Mouse (Mus musculus) midbrain, embryonic 13.5 days (tissue): ENCODE results near the gene Zscan10. TPM values are rescaled to one million over a fixed set of nuclear protein-coding genes. Genes with fewer than 3 reads are reported as not detected.
A peak's percentile ranks its signal among the peaks of the same experiment; 100 is the strongest.

Experiments used
- ATAC-seq: fragments of 200-750 bp; cut with Nextera tagmentation; 2 replicates; pipeline ENCODE4 v1.8.0; 2017; ENCODE audit warnings: mild to moderate bottlenecking, moderate TSS enrichment, moderate library complexity
- H3K27ac ChIP-seq: fragments of 300-500 bp; sonication (generic); 2 replicates; pipeline ENCODE4 v1.5.1; 2015; ENCODE audit warnings: inconsistent platforms, mild to moderate bottlenecking, moderate library complexity
- H3K27me3 ChIP-seq: fragments of 300-500 bp; sonication (generic); 2 replicates; pipeline ENCODE4 v1.6.1; 2015; ENCODE audit warnings: mild to moderate bottlenecking, inconsistent platforms
- H3K36me3 ChIP-seq: fragments of 300-500 bp; sonication (generic); 2 replicates; pipeline ENCODE4 v1.6.1; 2015; ENCODE audit warnings: mild to moderate bottlenecking, inconsistent platforms
- H3K4me1 ChIP-seq: fragments of 300-500 bp; sonication (generic); replicated peaks from 2 replicates; pipeline ENCODE4 v1.6.1; 2015; ENCODE audit warnings: inconsistent platforms
- H3K4me2 ChIP-seq: fragments of 300-500 bp; sonication (generic); replicated peaks from 2 replicates; pipeline ENCODE4 v1.6.1; 2015; ENCODE audit warnings: moderate library complexity, mild to moderate bottlenecking, inconsistent platforms
- H3K4me3 ChIP-seq: fragments of 300-500 bp; sonication (generic); replicated peaks from 2 replicates; pipeline ENCODE4 v1.5.1; 2015; ENCODE audit warnings: mild to moderate bottlenecking, inconsistent platforms
- H3K9ac ChIP-seq: fragments of 300-500 bp; sonication (generic); replicated peaks from 2 replicates; pipeline ENCODE4 v1.6.1; 2015; ENCODE audit warnings: mild to moderate bottlenecking, inconsistent platforms
- H3K9me3 ChIP-seq: fragments of 300-500 bp; sonication (generic); 2 replicates; pipeline ENCODE4 v1.6.1; 2016; ENCODE audit warnings: mild to moderate bottlenecking, inconsistent platforms
- WGBS: fragments of 180-500 bp; shearing (Covaris S2); methylation state at CpG from one replicate; pipeline ENCODE4 v1.1.7; 2015; 5-methylcytosine and 5-hydroxymethylcytosine counted together
- polyA plus RNA-seq: library from polyadenylated mRNA; unstranded; fragments of >200 nt; fragmentation: Nextera tagmentation; extraction: Ambion mirVana; gene quantifications from 2 replicates; pipeline ENCODE4 v1.2.1, GENCODE M21; 2015

Gene Zscan10
- polyA plus RNA-seq, 1 experiment from 2014 or later = not detected

DNA sequence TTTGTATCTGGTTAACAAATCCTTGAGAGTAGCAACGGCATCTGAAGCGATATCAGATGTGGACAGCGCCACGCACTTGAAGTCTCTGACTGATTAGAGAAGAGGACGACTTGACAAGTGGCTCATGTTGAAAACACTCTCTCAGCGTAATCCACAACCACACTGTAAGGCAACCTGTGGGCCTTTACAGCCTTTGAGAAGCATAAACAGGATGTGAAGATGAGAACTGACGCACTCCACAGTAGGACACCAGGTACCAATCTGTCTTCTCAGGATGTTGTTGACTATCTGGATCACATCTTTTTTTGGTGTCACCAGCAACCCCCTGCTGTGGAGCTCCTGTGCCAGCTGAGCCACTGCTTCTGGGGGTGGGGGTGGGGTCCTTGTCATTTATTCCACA, 19.7 kb downstream of the Zscan10 start:
- Histone ChIP-seq H3K27ac (no peak overlapping the region), H3K27me3 (0 out of 2 replicates have a peak, but pooled peaks cover 6% of the 10 kb centered on the region), H3K9me3 (no peaks in the 10 kb centered on the region), H3K9ac (no peak overlapping the region), H3K4me1 (no peaks in the 10 kb centered on the region), H3K36me3 (no peaks in the 10 kb centered on the region), H3K4me2 (no peak overlapping the region), H3K4me3 (no peak overlapping the region)
- ATAC-seq = no peak
- WGBS = 87% methylated on average over 7 of the region's 7 CpGs

DNA sequence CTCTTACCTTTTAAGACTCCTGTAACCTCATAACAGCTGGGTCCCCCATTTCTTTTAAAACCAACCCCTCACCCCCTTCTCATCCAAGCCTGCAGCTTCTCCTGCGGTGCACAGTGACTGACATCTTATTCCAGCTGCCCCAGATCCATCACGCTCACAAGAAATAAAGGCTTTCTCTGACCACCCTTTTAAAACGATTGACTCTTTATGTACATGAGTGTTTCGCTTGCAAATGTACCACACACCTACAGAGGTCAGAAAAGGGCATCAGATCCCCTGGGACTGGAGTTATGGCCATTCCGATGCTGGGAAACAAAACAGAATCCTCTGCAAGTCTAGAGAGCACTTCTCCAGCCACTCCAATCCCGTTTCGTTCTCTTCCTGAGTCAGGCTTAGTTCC, 27.2 kb downstream of the Zscan10 start:
- H3K9me3 ChIP-seq = no peaks in the 10 kb centered on the region
- ATAC-seq = no peak
- peaks cover 6% of the 10 kb centered on the region for H3K4me1 ChIP-seq
- no peaks in the 10 kb centered on the region for H3K36me3 ChIP-seq
- 36% methylated on average over 7 of the region's 7 CpGs for whole genome bisulfite sequencing
- H3K9ac ChIP-seq = no peak overlapping the region
- H3K4me2 ChIP-seq = no peak overlapping the region
- H3K4me3 ChIP-seq = no peak overlapping the region
- no peak overlapping the region for H3K27ac ChIP-seq
- no peaks in the 10 kb centered on the region for H3K27me3 ChIP-seq

DNA sequence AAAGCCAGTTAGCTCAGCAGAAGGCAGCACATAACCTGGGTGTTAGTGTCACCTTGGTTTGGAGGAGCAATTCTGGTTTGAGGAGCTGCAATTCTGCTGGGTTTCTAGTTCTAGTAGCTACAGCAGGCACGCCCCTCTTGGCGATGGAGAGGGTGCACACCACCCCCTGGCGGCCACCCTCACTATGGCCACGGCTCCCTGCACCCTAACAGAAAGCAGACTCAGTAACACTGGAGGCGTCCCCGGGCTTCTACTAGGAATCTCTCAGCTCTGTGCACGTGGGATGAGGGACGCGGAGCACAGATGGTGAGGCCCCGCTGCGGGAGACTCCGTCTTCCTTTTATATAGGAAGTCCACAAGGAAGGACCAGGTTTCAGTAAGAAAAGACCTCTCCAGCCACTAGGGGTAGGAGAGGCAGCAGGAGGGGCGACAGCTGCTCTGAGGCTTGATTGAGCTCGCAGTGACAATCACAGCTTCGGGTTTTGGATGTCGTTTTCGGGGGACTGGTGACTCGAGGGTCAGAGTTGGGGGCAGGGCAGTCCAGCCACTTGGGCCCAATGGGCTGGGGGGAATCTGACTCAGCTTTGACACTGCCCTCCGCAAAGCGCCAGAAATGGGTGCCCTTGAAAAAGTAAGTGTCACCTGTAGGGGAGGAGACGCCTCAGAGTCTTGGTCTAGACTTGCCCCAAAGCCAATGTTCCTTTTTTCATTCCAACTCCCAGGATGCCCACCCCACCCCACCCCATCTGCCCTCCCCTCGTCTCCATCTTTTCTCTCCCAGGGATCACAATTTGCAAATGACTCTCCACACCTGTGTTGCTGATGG, 29.8 kb downstream of the Zscan10 start:
- Histone ChIP-seq H3K27me3 (no peaks in the 10 kb centered on the region), H3K36me3 (no peaks in the 10 kb centered on the region), H3K4me2 (peak overlapping the region; percentile 42), H3K27ac (no peak overlapping the region), H3K4me3 (peak overlapping the region; percentile 11; the same call in 1 of the 2 replicates), H3K9ac (no peak overlapping the region), H3K9me3 (no peaks in the 10 kb centered on the region), H3K4me1 (peaks cover 6% of the 10 kb centered on the region)
- ATAC-seq = peak; percentile 90
- WGBS = 16% methylated on average over 22 of the region's 22 CpGs

DNA sequence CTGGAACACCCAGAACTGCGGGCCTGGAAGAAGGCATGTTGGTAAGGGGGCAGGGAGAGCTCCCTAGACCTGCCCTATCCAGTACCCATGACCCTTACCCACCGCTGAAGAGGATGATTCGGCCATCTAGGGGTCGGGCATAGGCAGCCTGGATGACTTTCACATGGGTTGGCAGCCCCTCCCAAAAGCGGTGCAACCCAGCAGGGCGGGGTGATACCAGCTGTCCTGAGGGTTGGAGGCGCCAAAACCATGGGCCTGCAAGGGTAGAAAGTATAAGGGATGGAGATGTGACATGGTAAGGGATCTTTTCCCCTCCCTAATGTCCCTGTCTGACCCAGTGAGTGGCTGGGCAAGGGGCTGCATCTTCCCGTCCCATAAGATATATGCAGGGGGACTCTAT, 30.6 kb downstream of the Zscan10 start:
- no peaks in the 10 kb centered on the region for H3K9me3 ChIP-seq
- H3K27me3 ChIP-seq = no peaks in the 10 kb centered on the region
- H3K4me3 ChIP-seq = no peak overlapping the region
- peak; percentile 46; the same call in 1 of the 2 replicates for ATAC-seq
- WGBS = 81% methylated on average over 8 of the region's 8 CpGs
- no peak overlapping the region for H3K27ac ChIP-seq
- no peak overlapping the region for H3K9ac ChIP-seq
- H3K36me3 ChIP-seq = no peaks in the 10 kb centered on the region
- H3K4me1 ChIP-seq = peaks cover 6% of the 10 kb centered on the region
- no peak overlapping the region for H3K4me2 ChIP-seq

DNA sequence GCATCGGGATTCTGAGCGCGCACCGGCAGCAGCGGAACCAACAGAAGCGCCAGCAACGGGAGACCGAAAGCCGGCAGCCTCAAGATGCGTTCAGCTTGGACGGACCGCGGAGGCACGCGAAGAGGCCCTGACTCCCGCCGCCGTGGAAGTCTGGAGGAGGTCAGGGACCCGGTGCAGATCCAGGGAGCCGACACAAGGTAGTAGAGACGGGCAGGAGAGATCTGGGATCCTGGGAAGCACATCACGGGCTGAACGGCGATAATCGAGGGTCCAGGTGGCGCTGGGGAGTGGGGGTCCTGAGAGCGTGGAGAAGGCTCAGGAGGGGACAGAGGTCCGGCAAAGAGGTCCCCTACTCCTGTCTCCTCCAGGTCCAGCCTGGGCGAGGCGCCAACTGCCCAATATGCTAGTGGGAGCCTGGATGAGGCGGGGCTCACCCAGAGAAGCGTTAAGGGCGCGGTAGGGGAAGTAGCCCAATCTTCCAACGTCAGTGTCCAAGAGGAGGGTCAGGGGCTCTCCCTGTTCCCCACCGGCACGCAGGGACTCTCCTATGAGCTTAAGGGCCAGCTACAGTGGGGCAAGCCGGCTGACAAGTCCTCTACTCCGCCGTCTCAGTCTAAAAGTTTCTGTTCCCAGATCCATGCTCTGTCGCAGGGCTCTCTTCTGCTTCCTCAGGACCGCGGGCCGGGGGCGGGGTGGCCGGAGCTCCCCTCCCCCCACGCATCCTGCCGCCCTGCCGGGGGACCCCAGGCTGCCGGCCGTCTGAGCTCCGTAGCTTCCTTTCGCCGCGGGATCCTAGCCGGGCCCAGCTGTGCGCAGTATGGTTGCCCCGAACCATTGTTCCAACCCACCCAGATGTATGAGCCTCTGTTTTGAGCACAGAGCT, 44.2 kb downstream of the Zscan10 start, which contains the start of gene Mmp25:
Mmp25 (minus strand) TSS at position 665 of the 883 bp plus-strand sequence.
- peak; percentile 40; the same call in 1 of the 2 replicates for ATAC-seq
- under 1% methylated on average over 57 of the region's 58 CpGs for WGBS
- no peaks in the 10 kb centered on the region for H3K9me3 ChIP-seq
- H3K27ac ChIP-seq = no peak within 1 kb of the TSS
- H3K36me3 ChIP-seq = no peaks in the 10 kb centered on the region
- peak within 1 kb of the TSS; percentile 67 for H3K4me2 ChIP-seq
- H3K4me1 ChIP-seq = peaks cover 10% of the 10 kb centered on the region
- peak within 1 kb of the TSS; percentile 41 for H3K4me3 ChIP-seq
- H3K9ac ChIP-seq = peak within 1 kb of the TSS; percentile 56
- peaks cover 46% of the 10 kb centered on the region for H3K27me3 ChIP-seq

DNA sequence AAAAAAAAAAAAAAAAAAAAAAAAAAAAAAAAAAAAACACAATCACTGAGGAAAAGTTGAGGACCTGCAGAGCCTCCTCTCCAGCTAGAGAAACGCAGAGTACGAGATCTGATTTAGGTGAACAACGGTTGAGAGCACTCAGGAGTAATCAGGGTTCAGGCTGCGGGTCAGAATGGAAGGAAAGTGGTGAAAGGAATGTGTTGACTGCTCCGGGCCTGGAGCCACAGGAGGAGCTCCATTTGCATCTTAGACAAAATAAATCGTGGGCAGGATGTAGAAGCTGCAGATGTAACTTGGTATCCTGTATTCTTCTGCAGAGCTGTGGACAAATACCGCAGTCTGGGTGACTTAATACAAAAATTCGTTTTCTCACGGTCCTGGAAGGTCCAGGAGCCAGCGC, 45.2 kb downstream of the Zscan10 start:
- Histone ChIP-seq H3K9me3 (no peaks in the 10 kb centered on the region), H3K4me3 (no peak overlapping the region), H3K36me3 (no peaks in the 10 kb centered on the region), H3K9ac (no peak overlapping the region), H3K4me2 (no peak overlapping the region), H3K27ac (no peak overlapping the region), H3K4me1 (peaks cover 10% of the 10 kb centered on the region), H3K27me3 (peaks cover 46% of the 10 kb centered on the region)
- ATAC-seq = no peak
- WGBS = 35% methylated on average over 10 of the region's 10 CpGs

DNA sequence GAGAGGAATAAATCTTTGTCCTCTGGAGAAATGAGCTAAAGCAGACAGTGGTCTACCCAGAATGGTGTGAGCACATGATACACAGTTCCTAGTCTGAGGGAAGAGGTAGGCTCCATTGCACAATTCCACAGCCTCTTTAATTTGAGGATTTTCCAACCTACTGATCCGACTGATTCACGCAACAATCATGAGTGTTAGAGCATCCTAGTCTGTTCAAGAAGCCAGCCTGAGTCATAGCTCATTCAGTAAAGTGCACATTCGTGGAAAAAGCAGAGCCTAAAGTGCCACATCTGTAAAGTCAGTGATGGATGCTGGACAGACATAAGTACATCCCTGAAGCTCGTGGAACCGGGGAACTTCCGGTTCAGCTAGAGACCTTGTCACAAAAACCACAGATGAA, 50.7 kb downstream of the Zscan10 start:
- H3K4me2 ChIP-seq = no peak overlapping the region
- no peaks in the 10 kb centered on the region for H3K36me3 ChIP-seq
- ATAC-seq = no peak
- no peak overlapping the region for H3K9ac ChIP-seq
- H3K4me1 ChIP-seq = no peaks in the 10 kb centered on the region
- WGBS = 82% methylated on average over 6 of the region's 6 CpGs
- no peaks in the 10 kb centered on the region for H3K9me3 ChIP-seq
- no peak overlapping the region for H3K27ac ChIP-seq
- peaks cover 9% of the 10 kb centered on the region for H3K27me3 ChIP-seq
- H3K4me3 ChIP-seq = no peak overlapping the region

DNA sequence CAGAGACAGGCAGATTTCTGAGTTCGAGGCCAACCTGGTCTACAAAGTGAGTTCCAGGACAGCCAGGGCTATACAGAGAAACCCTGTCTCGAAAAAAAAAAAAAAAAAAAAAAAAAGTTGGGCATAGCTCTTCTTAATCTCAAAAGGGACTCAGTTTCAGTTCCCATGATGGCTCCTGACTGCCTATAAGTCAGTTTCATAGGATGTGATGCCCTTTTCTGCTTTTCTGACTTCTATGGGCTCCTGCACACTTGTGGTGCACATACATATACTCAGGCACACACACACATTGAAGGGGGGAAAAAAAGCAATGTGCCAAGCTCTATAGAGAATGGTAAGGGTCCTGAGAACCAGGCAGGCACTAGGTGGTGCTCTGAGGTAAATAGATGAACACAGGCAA, 52.7 kb downstream of the Zscan10 start:
- no peaks in the 10 kb centered on the region for H3K4me1 ChIP-seq
- 78% methylated on average over 2 of the region's 2 CpGs for WGBS
- ATAC-seq = no peak

DNA sequence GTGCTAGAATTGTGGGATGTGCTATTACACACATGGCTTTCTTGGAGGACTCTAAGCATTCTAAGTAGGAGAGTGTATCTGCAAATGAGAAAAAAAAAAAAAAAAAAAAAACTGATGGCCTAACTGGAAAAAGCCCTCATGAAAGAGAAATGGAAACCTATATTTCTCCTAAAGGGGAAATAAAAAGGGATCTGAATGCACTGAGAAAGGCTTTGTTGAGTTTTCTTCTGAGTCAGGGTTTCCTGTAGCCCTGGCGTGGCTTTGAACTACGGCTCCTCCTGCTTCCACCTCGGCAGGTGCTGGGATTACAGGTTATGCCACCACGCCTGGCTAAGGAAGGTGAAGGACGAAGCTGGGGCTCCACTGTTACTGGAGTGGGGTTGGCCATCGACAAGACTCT, 53.3 kb downstream of the Zscan10 start:
- H3K27me3 ChIP-seq = 0 out of 2 replicates have a peak, but pooled peaks cover 6% of the 10 kb centered on the region
- WGBS = 63% methylated on average over 6 of the region's 6 CpGs
- no peak overlapping the region for H3K27ac ChIP-seq
- H3K36me3 ChIP-seq = no peaks in the 10 kb centered on the region
- H3K4me3 ChIP-seq = no peak overlapping the region
- H3K4me2 ChIP-seq = no peak overlapping the region
- H3K4me1 ChIP-seq = no peaks in the 10 kb centered on the region
- ATAC-seq = no peak
- H3K9ac ChIP-seq = no peak overlapping the region
- H3K9me3 ChIP-seq = no peaks in the 10 kb centered on the region

More for the DNA sequence above, 52.7 kb downstream of the Zscan10 start:
- Histone ChIP-seq H3K27me3 (0 out of 2 replicates have a peak, but pooled peaks cover 4% of the 10 kb centered on the region), H3K36me3 (no peaks in the 10 kb centered on the region), H3K4me3 (no peak overlapping the region), H3K27ac (no peak overlapping the region), H3K4me2 (no peak overlapping the region), H3K9me3 (no peaks in the 10 kb centered on the region), H3K9ac (no peak overlapping the region)

DNA sequence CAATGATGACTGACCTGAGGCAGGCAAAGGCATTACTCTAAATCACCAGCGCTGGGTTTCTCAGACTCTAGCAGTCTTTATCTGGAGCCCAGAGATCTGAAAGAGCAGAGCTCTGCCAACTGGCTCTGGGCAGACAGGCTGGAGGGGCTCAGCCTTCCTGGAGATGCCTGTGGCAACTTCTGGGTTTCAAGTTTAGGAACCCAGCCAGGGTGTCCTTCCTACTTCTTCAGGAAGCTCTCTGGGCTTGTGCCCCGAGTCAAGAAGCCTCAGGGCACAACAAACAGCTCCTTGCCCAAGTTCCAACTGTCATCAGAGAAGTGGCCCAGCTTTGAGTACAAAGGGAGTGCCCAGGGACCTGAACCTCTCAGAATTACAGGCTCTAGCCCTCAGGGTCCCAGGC, 53.8 kb downstream of the Zscan10 start:
- Histone ChIP-seq H3K4me1 (no peaks in the 10 kb centered on the region), H3K36me3 (no peaks in the 10 kb centered on the region), H3K9me3 (no peaks in the 10 kb centered on the region), H3K27me3 (peaks cover 10% of the 10 kb centered on the region), H3K9ac (no peak overlapping the region), H3K4me3 (no peak overlapping the region), H3K4me2 (no peak overlapping the region), H3K27ac (no peak overlapping the region)
- no peak for ATAC-seq
- WGBS = 63% methylated on average over 2 of the region's 2 CpGs

DNA sequence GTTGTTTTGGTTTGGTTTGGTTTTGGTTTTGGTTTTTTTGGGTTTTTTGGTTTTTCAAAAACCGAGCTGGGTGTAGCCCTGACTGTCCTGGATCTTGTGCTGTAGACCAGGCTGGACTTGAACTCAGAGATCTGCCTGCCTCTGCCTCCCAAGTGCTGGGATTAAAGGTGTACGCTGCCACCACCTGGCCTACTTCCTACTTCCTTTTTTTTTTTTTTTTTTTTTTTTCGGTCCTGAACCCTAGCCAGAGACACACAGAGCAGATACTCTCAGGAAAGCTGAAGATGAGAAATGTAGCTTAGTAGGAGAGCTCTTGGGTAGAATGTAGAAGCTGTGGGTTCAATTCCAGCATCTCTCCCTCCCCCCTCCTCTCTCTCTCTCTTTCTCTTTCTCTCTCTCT, 57.8 kb downstream of the Zscan10 start:
- no peak overlapping the region for H3K9ac ChIP-seq
- H3K27me3 ChIP-seq = peaks cover 49% of the 10 kb centered on the region
- no peak overlapping the region for H3K4me2 ChIP-seq
- no peak overlapping the region for H3K4me3 ChIP-seq
- 90% methylated on average over 3 of the region's 3 CpGs for WGBS
- H3K9me3 ChIP-seq = no peaks in the 10 kb centered on the region
- H3K4me1 ChIP-seq = no peaks in the 10 kb centered on the region
- H3K36me3 ChIP-seq = no peaks in the 10 kb centered on the region
- no peak overlapping the region for H3K27ac ChIP-seq
- no peak for ATAC-seq
